Mouse (Mus musculus) left cerebral cortex, adult 6 months (tissue): ENCODE measurements around the gene Csrnp2. TPM values are rescaled to one million over a fixed set of nuclear protein-coding genes. Genes with fewer than 3 reads are reported as not detected.

Source experiments
- long read RNA-seq, 2 experiments: library from polyadenylated mRNA; unstranded; transcript quantifications; one replicate each; pipeline ENCODE4 v2.0.0; 2019 to 2020
- polyA plus RNA-seq: library from polyadenylated mRNA; unstranded; fragments of <200 nt; fragmentation: Nextera tagmentation; gene quantifications from 2 replicates; pipeline ENCODE4 v1.2.3, GENCODE M21; 2021

Csrnp2 gene
- 5.3 and 8.0 TPM in 2 replicates for polyA plus RNA-seq
- long read RNA-seq, experiment 1, full-length matches to known transcripts = 18 of 28 reads
- long read RNA-seq, experiment 1, partial matches to known transcripts = 3 of 28 reads
- long read RNA-seq, experiment 1, other reads (novel, unspliced or antisense) = 7 of 28 reads
- long read RNA-seq, experiment 2, full-length matches to known transcripts = 1 of 16 reads
- long read RNA-seq, experiment 2, partial matches to known transcripts = 1 of 16 reads
- long read RNA-seq, experiment 2, other reads (novel, unspliced or antisense) = 14 of 16 reads

GRCm38 (mm10) chr15:100495102-100495501 is at the start of gene Csrnp2:
Gene Csrnp2, minus strand, starts transcription at chr15:100495488.

DNA sequence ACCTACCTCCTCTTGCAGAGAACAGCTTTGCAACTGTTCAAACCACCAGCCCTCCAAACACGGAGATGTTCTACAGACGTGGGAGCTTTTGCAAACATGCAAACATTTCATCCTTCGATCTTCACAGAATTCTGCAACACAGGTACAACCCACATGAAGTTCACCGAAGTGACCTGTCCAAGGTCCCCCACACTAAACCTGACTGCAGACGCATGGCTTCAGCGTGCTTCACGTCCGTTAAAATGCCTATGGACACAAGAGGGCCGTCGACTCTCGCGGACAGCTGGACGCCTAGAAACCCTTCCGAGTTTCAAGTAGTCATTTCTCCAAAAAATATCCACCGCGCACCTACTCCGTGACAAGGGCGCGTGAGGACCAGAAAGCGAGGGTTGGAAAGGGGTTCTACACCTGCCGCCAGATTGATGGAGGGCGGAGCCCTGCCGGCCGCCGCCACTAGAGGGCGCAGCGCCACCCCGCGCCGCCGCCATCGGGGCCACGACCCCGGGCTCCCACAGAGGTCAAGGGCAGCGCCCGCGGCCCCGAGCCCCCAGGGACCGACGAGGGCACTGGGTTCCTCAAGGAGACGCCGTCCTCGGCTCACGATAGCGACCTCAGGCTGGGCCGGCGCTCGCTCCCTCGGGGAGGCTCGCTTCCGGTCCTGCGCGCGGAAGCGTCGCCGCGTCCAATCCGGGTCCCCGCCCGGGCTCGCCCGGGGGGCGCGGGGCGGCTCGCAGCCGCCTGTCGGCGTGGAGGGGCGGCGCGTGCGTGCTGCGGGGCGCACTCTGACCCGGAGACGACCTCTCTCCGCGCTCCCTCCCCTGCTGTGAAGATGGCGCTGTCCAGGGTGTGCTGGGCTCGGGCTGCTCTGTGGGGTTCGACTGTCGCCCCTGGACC is 26.7 kb downstream of the Csrnp2 start, which contains the start of gene Letmd1:
Gene Letmd1, plus strand, starts transcription at position 729 of the 894 bp plus-strand sequence.

Other genes starting within 250 kb of the Csrnp2 start
- gene Tmprss12, start 214.7 kb downstream of the Csrnp2 start, polyA plus RNA-seq = not detected in 2 replicates
- gene Mettl7a1, start 191.3 kb downstream of the Csrnp2 start, polyA plus RNA-seq = 10.1 and 16.3 TPM in 2 replicates
- 0.06 TPM in 1 of 2 replicates, not detected in the other for gene Mettl7a3, start 160.6 kb downstream of the Csrnp2 start, polyA plus RNA-seq
- not detected in 2 replicates for gene Methig1, start 142.3 kb downstream of the Csrnp2 start, polyA plus RNA-seq
- not detected in 2 replicates for gene Mettl7a2, start 142.3 kb downstream of the Csrnp2 start, polyA plus RNA-seq
- gene Higd1c, start 130.9 kb downstream of the Csrnp2 start, polyA plus RNA-seq = not detected in 2 replicates
- 0.06 TPM in 1 of 2 replicates, not detected in the other for gene Gm5475, start 73.3 kb downstream of the Csrnp2 start, polyA plus RNA-seq
- gene Slc11a2, start 70.4 kb downstream of the Csrnp2 start, polyA plus RNA-seq = 15.1 and 16.3 TPM in 2 replicates
- 64.6 and 76.5 TPM in 2 replicates for gene Letmd1, start 26.5 kb downstream of the Csrnp2 start, polyA plus RNA-seq
- 13.1 and 18.6 TPM in 2 replicates for gene Tfcp2, start 56.5 kb upstream of the Csrnp2 start, polyA plus RNA-seq
- 9.9 and 61.5 TPM in 2 replicates for gene Pou6f1, start 104.5 kb upstream of the Csrnp2 start, polyA plus RNA-seq
- gene Dazap2, start 119.9 kb upstream of the Csrnp2 start, polyA plus RNA-seq = 191 and 208 TPM in 2 replicates
- gene Smagp, start 141.5 kb upstream of the Csrnp2 start, polyA plus RNA-seq = 2.8 and 4.8 TPM in 2 replicates
- gene Bin2, start 174.1 kb upstream of the Csrnp2 start, polyA plus RNA-seq = 3.0 and 4.0 TPM in 2 replicates
- gene Cela1, start 192.4 kb upstream of the Csrnp2 start, polyA plus RNA-seq = 5.4 and 7.7 TPM in 2 replicates
- gene Galnt6, start 233.9 kb upstream of the Csrnp2 start, polyA plus RNA-seq = 5.5 and 7.2 TPM in 2 replicates